Mouse (Mus musculus): ENCODE data around the gene Dnajc5. TPM values are rescaled to one million over a fixed set of nuclear protein-coding genes. Genes with fewer than 3 reads are reported as not detected.

Gene Dnajc5
- polyA plus RNA-seq, 3 experiments from 2014 or later: 37.5 to 41.7 (median 39.3) TPM

DNA sequence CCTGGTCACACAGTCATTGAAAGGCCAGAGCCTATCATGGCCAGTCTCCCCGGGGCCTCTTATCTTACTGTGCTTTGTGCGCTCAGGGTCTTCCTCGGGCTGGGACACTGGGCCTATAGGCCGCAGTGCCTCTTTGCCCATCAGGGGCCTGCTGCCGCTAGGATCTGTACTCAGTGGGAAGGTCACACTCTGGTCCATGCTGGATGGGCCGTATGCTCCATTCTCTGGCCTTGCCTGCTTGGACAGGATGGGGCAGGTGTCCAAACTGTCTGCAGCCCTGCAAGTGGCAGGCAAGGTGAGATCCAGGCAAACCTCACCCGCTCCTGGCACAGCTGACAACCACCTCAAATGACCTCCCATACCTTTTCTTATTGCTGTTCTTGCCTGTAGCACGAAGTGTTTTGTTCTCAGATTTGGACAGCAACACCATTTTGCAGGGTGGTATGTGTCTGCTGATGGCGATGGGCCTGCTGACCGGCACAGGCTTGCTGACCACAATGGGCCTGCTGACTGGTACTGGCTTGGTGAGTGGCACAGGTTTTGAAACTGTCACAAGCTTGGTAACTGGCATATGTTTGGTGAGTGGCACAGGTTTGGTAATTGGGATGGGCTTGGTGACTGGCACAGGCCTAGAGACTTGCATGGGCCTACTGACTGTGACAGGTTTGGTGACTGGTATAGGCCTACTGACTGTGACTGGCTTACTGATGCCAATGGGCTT lies 68.9 kb downstream of the Dnajc5 start:
- no peak for ATAC-seq

DNA sequence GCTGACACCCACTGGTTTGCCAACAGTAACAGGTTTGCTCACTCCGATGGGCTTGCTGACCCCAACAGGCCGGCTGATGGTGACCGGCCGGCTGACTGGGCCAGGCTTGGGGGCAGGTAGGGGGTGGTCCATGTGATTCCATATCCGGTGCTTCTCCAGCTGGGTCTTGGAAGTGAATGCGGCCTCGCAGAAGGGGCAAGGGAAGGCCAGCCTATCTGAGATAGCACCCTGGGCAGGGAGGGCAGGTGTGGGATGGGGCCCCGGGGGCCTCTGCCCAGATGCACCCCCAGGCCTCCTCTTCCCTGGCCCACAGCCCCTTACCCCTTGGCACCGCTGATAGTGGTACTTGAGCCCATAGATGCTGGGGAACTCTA lies 69.4 kb downstream of the Dnajc5 start:
- no peak for ATAC-seq

DNA sequence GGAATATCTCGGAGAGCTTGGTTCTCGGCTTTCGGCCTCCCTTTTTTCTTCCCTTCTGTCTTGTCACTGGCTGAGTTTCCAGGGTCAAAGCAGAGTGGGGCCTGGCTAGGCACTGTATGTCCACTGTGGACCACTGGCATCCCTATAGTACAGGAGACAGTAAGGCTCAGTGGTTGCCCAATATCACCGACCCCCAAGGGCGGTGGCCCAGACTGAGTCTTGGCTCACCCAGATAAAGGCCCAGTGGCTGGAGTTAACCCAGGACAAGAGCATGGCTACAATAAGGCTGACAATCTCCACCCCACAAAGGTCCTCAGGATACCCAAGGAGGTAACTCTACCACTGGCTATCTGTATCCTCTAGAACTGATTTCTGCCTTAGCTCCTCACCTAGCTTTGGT lies 70.2 kb downstream of the Dnajc5 start:
- ATAC-seq: no peak

DNA sequence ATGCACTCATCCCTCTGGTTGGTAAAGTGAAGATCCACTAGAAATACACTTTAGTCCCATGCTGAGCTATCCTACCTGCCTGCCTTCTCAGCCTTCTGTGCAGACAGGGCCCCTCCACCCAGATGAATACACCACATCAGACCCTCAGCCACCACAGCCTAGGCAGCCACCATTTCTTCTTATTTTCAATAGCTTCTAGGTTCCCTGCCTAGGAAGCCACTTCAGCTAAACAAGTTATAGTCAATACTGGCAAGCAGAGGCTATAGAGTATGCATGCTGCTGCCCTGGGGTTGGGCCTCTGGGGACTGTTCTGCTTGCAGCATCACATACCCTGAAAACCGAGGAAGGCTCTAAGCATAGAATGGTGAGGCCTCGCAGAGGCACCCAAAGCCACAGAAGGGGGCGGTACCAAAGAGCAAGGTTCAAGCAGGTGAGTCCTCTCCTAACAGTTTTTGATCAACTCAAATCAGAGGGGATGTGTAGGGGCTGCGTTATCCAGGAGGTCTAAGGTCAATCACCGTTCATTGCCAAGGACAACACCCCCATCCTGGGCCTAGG lies 71.3 kb downstream of the Dnajc5 start, which contains the start of gene Prpf6:
Gene Prpf6, plus strand, starts transcription at position 341 of the 558 bp plus-strand sequence.
- ATAC-seq: peak; percentile 69

DNA sequence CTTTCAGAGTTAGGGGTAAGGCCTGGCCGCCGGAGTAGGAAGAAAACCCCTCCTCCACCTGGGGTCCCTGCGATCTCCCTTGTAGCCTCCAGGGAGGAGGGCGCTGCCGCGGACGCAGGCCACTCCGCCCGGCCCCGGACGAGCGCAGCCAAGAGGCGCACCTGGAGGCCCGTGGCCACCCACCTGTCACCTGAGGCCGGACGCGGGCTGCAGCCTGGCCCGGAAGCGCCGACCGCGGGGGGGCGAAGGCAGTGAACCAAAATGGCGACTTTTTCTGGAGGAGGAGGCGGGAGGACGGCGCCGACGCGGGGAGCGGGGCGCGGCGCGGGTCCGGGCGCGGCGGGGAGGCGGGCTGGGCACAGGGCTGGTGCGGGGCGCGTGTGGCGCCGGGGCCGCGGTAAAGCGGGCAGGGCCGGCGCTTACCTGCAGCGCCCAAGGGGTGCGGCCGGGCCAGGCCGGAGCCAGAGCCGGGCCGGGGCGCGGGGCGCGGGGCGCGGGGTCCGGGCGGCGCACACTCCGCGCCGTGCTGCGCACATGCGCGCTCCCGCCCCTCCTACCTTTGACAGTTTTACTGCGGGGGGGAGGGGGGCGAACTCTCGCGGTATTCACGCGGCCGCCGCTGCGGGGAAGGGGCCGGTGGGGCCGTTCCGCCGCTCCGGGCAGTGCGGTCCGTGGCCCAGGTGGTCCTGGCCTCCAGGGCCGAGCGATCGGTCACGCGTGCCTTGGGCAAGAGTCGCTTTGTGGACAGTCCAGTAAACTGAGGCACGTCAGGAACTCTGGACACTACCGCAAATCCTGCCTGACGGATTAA lies 72.2 kb downstream of the Dnajc5 start, which contains the start of gene Zfp512b:
Gene Zfp512b, minus strand, starts transcription at position 573 of the 811 bp plus-strand sequence.
- peak; percentile 64 for ATAC-seq

DNA sequence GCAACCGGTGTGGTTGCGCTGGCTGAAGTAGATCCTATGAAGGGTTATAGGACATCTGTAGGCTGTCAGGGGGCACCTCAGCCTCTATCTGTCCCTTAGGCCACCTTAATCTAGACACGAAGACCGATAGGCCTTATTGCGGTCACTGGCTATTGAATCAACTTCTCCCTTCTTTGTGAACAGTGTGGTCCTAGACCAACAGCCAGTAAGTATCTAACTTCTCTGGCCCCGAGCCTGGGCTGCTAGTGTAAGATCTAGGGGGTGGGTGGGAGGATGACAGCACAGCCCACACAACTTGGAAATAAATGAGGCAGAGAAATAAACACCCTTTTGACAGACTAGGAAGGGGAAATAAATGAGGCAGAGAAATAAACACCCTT lies 72.7 kb downstream of the Dnajc5 start:
- no peak for ATAC-seq

DNA sequence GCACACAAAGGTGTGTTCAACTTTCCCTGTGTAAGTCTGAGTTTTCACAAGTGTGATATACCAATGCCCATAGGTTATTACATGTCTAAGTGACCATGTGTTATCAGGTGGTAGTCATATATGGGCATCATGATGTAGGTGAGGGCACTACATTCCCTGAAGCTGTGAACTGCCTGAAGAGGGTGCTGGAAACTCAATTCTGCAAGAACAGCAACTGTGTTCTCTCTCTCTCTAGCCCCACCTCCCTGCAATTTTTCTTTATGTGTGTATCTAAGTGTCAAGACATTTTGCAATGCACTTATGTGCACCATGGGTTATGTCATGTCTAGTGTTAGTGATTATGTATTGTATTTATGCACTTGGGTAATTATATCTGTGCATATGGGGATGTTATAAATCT lies 73.7 kb downstream of the Dnajc5 start:
- no peak for ATAC-seq

DNA sequence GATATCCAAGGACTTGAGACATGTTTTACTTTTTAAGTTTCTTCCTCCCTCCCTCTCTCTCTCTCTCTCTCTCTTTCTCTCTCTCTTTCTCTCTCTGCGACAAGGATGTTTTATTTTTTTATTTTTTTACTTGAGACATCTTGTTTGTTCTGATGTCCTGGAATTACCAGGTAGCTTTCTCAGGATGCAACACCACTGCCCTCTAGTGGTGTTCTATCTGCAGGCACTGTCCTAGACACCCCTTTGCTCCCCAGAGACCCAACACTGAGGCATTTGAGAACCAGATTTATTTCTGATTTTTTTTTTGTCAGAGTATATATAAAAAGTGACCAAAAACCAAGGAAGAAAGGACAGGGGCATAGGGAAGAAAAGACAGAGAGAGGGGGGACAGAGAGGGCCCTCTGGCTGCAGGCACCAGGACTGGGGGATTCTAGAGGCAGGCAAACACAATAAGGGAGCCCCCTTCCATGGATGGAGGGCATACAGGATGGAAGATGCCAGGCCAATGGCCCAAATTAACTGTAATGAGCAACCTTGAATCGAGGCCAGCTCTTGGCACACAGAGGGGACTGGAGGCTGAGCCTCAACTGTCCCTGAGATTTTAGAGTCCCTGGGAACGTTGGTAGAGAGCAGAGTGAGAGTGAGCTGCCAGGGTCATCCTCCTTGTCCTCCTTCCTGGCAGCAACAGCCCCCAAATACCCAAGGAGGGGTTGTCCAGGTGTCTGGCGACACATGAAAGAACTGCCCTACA lies 74.8 kb downstream of the Dnajc5 start:
- no peak for ATAC-seq

DNA sequence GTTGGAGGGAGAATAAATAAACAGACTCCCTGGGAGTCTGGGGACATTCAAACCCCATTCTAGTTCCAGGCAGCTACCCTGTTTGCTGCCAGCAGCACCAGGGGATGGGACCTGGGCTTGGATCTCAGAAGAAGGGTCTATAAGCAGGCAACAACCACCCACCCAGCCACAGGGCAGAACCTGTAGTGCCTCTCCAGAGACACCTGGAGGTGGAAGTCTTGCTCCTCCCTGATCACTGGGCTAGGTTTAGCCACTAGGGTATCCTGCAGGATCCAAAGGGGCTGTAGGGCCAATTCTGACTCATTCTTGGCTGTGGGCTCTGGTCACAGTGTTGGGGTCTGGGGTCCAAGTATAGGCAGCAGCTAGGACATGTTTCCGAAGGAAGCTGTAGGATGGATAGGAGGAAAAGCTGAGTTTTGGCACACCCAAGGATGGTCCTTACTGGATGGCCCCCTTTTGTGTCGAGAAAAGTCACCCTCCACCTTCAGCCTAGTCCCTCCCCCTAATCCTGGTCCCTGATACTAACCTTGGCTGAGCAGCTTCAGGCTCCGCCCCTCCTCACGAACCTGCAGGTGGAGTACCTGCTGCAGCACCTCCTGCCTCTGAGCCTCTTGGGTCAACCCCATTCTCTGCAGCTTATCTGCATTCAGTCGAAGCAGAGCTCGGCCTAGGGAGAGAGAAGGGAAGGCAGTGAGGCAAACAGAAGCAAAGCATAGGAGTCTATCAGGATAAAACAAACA lies 76.1 kb downstream of the Dnajc5 start:
- no peak for ATAC-seq

DNA sequence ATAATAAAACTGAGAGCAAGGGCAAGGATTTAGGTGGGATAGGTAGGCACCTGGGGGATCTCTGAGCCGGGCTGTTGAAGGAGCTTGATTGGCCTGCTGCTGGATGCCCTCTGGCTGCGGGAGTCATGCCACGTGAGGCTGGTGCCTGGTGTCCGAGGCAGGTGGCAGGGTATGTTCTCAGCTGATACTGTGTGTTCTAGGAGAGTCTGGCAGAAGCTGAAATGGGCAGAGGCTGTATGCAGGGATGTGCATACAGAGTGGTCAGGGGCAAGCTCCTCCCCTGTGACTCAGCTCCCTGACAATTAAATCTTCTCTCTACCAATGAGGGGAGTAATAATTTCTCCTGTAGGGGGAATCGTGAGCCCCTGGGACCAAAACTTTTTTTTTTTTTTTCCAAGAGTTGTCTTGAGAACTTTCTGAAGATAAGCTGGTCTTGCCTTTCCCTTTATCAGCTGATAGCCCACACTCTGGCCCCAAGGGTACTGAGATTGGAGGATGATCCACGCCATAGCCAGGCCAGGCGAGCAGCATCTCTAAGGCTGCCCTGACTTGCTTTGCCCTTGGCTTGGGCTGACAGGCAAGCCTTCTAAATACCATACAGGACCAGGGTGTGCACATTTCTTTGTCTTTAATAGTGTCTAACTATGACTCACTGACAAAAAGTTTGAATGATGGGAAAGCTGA lies 77.2 kb downstream of the Dnajc5 start:
- ATAC-seq: no peak

DNA sequence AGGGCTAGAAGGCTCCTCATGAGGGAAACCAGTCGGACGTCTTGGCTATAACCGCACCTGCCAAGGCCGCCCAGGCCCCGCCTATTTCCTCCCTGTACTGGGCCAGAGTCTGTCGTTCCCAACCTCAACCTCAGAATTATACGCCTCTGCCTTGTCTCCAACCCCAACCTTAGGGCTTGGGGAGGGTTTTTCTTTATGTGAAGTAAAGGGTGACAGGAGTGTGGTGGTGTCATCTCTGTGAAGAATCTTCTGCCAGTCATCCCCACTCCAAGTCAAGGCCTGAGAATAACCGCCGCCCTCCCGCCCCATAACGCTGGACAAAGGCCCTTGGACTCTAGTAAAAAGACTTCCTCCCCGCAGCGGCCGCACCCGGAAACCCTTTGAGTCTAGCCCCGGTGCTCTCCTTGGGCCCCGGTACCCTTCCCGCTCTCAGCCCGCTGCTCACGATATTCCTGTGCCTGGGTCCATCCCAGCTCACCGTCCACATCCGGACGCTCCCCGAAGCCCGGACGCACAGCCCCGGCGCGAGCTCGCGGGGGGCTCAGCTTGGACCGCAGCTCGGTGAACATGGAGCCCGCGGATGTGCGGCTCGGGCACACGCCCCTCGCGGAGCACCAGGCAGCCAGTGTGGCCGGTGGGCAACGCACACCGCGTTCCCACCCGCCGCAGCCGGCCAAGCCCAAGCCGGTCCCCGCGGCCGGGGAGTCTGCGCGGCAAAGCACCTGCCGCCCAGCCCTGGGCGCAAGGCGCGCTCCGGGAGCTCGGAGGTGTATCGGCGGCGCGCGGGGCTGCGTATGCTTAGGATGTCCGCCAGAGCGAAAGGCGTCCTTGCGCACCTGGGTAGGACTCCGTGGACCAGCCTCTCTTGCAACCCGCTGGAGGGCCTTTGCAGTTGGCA lies 78.4 kb downstream of the Dnajc5 start, which contains the start of gene Samd10:
Gene Samd10, minus strand, starts transcription at position 759 of the 898 bp plus-strand sequence.
- peak; percentile 36 for ATAC-seq

DNA sequence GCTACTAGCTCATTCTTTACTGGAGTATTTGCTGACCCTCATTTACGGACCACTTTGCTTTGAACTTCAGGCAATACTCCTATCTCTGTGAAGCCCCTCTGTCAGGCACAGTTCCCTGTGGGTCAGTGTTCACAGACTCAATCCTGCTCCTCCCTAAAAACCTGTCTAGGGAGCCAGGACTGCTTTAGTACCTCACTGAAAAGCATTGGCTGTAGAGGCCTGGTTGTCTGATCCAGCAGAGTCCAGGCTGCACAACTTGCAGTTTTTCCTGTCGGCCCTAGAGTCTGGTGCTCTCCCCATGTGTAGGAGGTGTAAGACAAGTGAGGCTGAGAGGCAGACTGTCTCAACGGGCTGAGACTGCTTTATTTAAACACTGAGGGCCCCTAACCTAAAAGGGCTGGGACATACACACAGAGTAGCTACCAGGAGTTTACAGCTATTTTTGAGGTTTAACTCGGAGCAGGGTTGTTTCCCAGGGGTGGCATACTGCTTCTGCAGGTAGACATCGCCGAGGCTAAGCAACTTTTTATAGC lies 80.0 kb downstream of the Dnajc5 start:
- ATAC-seq: no peak

DNA sequence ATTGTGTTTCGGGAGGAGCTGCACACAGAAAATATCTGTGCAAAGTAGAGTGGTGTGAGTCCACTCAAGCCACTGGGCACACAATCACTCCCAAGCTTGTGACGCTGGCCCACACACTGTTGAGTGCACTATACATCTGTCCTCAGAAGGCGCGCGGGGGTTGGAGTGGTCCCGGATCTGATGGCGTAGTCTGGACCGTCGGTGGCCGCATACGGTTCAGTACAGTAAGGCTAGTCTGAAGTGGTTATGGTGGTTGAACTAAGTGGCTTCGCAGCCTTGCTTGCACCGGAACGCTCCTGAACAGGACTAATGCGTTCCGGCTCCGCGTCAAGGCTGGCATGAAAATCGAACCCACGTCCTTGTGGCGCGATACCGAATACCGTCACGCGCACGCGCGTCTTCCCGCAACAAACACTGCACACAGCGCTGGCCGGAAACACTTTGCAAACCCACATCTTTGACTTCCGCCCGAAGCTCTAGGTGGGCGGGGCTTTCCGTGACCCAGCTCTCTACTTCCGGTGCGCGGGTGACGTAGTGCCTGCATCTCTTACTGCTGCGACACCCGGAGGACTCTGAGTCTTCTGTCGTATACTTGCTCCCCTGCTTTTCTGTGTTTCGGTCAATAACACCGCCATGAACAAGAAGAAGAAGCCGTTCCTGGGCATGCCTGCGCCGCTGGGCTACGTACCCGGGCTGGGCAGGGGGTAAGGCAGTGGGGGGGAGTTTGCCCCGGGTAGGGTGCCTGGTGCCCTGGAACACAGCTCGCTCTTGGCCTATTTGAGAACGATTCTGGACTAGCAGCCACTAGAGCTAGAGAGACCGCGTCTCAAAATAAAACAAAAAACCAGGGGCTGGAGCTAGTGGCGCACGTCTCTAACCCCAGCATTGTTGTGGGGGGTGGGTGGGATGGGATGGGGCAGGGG lies 80.8 kb downstream of the Dnajc5 start:
- peak; percentile 89 for ATAC-seq

DNA sequence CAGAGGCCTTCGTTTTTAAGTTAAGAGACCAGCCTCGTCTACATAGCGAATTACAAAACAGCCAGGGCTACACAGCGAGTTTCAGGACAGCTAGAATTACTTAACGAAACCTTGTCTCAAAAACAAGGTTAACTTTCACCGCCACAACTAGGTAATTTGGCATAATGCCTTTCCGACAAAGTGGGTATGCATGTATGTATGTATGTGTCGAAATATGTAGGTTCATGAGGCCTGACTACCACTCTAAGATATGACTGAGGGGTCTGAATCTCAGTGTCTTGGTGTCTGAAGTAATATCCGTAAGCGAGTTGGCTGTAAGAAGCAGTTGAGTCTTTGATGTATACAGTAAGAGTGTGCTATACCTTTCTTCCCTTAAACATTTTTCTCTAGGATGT lies 81.5 kb downstream of the Dnajc5 start:
- no peak for ATAC-seq

DNA sequence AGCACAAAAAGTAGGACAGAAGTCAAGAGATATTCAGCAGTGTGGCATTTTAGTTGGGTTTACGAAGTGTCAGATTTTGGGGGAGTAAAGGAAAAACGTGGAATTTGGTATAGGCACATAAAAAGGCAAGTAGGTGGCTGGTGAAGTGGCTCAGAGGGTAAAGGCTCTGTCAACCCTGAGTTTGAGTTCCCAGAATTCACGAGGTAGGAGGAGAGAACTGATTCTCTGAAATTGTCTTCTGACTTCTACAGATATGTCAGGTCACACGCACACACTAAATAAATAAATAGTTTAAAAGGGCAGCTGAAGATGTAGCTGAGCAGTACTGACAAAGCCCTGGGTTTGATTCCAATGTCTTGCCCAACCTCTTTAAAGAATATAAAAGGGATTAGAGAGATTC lies 82.1 kb downstream of the Dnajc5 start:
- ATAC-seq: no peak
